Mouse (Mus musculus) adrenal gland, adult 18-20 months (tissue): ENCODE data around the gene Eif4g3. TPM values are rescaled to one million over a fixed set of nuclear protein-coding genes. Genes with fewer than 3 reads are reported as not detected.

Experiments
- DNase-seq, 2 experiments: peaks; one replicate each; pipeline ENCODE4 v3.0.0; 2021 to 2022; ENCODE audit warnings: low spot score in 2 of 2
- total RNA-seq, 2 experiments: library from RNA; stranded (reverse); gene quantifications; 1 replicate in 1 of 2; 2 replicates in 1 of 2; pipeline ENCODE4 v1.2.3; 2021

Eif4g3 gene
- total RNA-seq, 2 experiments from 2014 or later: 67.3 to 131 TPM

DNA sequence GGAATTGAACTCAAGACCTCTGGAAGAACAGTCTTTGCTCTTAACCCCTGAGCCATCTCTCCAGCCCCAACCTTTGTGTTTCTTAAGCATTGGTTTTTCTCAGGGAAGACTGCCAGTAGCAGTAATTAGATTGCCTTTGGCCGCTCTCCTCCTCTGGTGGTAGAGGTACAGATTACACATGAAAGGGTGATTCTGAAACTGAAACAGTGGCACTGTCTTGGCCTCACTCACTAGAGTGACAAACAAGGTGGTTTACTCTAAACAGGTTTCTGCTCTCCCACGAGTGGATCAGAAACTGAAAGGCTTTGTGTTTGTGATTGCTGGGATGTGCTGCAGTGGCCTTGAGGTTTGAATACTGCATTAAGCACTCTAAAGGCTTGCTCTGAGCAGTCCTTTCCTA, 96.7 kb downstream of the Eif4g3 start:
- DNase-seq: no peak

DNA sequence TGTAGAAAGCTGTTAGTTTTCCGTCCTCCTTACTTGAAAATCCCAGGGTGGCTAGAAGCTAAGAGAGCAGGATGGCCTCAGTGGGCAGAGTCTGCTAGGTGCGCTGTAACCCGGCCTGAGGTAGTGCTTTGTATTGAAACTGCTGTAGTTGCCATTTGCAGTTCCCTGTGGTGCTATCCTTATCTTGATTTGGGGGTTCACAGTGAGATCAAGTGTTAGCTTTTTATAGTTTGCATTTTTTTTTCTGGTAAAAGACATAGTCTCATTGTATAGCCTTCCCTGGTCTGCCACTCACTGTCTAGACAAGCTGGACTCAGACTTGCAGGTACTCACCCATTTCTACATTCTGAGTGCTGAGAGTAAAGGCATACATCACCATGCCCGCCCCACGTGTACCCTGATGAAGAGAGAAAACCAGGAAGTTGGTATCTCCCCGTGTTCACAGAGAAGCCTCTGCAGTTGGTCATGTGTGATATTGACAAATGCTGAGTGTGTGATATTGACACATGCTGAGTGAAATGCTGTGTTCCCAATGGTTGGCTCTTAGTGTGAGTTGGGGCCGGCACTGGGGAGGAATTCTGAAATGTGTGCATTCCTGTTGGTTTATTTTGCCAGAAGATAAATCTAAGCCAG, 98.9 kb downstream of the Eif4g3 start:
- DNase-seq: no peak

DNA sequence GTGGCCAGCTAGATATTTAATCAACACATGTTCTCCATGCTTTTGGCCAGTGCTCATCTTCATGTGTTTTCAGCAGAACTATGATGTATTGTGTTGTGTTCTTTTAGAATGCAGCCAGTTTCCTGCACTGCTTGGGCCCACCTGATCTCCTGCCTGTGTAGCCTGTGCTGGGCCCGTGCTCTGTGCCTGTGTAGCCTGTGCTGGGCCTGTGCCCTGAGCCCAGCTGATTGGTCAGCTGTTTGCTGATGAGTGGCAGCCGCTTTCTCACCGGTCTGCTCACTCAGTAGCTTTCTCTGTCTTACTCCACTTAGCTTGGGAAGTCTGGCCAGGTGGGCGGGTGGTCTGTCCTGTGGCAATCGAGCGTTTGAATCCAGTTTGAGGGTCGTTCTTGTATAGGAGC, 107.6 kb downstream of the Eif4g3 start:
- DNase-seq: no peak

DNA sequence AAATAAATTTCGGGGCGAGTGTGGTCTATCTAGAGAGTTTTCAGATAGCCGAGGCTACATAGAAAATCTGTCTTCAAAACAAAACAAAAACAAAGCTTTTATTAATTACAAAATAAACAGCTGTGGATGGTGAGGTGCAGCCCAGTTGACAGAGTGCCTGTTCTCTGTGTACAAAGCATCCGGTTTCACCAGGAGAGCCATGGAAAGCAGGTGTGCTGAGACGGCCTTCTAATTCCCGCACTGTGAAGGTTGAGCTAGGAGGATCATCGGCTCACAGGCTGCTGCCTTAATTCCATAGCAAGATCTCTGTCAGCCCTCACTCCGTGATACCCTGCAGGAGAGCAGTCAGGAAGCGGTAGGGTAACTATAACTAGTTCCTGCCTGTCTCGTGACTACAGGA, 109.0 kb downstream of the Eif4g3 start:
- DNase-seq: no peak

DNA sequence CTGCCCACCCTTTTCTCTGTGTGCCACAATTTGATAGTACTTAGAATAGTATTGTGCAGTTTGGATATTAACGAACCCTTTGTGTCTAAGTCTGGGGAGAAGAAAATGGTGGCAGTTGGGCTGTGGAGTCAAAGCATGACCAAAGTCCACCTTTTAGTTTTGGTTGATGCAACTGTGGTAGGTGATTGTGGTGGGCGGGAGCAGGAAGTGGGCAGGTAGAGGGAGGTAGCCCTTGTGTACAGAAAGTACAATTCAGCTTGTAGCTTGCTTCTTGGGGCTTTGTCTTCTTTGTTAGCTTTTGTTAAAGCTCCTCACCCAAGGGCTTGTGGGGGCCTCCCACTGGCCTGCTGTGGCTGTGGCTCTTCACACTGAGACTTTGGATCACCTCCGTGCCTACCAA, 109.6 kb downstream of the Eif4g3 start:
- DNase-seq: no peak

DNA sequence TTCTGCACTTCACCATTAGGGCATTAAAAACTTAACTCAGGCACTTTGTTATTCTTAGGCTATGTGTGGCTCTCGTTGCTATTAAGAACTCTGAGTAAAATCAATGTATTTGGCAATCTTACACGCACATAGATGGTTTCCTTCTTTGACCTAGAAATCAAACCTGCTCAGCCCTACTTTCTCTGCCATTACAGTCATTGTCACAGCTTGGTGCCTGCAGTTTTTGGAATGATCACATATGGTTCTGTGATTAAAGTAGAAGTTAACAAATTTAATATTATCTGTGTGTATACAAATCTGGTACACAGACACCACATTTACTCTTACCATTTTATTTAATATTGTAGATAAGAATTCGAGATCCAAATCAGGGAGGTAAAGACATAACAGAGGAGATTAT, 112.1 kb downstream of the Eif4g3 start:
- no peak for DNase-seq

DNA sequence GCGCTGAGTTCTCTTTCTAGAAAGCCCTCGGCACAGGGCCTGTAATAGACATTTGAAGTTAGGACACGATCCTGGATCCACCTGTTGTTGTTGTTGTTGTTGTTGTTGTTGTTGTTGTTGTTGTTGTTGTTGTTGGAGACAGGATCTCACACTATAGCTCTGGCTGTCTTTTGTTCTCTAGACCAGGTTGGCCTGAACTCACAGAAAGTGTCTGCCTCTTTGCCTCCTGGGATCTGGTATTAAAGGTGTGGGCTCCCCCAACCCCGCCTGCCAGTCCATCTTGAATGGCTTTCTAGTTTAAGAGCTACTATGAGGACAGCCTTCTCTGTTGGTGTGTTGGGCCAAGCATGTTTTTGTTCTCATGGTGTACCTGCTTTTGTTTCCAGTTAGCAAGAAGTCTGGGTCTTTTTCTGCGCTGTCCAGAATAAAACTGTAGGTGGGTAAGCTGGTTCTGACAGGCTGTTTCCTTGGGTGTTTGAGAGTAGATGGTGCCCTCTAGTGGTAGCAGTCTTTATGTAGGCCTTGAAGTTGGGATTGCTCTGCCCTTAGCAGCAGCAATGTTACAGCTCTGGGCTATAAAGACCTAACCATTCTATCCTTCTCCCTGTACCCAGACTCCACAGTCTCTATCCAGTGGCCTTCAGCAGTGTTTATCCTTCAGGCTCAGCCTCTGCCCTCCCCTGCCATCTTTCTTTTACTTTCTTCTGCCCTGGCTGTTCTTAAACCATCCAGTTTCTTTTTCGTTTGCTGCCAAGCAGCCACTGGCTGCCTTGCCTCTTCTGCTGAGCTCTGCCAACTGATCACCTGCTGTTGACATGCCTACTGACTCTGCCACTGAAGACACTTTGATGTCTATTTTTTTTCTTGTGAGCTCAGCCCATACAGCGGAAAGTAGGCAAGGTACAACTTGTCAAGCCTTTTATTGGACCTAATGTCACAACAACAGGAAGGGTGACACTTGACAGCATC, 114.9 kb downstream of the Eif4g3 start:
- peak; percentile 32 to 49 for DNase-seq

DNA sequence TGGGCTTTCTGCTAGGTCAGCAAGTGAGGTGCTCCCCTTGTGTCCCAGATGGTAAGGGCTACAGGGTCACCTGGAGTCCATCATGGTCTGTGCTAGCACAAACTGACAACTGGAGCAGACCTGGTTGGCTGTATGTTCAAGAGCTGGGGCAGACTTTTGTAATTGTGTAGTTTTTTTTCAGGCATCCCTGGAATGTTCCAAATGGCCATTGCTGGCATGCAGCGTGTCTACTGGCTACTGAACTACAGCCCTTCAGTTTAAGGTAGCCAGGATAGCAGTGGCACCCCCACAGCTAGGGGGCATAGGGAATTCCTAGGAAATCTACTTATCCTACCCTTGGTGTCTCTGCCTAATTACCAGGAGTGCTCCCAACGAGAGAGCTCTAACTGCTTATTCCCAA, 115.7 kb downstream of the Eif4g3 start:
- DNase-seq: no peak

DNA sequence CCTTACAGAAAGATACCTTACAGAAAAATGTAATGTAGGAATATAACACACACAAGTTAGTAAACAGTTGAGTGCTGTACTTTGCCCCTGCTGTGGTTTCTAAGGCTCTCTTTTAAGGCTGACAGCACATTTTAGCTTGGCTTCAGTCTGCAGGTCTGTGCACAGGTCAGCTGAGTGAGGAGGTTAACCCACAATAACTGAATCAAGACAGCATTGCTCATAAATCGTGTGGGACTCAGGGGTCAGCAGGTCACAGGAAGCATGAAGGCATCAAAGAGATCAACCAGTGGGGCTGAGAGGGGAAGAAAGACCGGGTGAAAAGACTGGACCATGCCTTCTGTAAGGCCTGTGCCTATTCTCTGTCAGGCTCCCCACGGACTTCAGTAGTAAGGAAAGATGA, 116.5 kb downstream of the Eif4g3 start:
- DNase-seq: no peak

DNA sequence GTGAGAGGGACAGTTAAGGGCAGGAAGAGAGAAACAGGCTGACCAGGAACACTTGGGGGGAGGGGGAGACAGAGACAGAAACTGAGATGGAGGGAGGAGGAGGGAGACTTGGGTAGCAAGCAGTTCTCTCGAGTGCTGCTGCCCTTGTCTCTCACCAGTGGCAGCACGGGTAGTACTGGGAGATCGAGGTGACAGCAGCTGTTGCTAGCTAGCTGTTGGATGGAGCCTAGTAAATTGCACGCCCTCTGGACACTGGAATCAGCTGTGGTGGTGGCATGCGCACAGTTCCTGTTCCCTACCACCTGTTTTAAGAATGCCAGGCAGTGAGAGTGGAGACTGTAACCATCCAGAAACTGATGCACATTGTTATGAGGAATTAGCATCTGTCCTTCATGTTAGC, 119.0 kb downstream of the Eif4g3 start:
- DNase-seq: no peak

DNA sequence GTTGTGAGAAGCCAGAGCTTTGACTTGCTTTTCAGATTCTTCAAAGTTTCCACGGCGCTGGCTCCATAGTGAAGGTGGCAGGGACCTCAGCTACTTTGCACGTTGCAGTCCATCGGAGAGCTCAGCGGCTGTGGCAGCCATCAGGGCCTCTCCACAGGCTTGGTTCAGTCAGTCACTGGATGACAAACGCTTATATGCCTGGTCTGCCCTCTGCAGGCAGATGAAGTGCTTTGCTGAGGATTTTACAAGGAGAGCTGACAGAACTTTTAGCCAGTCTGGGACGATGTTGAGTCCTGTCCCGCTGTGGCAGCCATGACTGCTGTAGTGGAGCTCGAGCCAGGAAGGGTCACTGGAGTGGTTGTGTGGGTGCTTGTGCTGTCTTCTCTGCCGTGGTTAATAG, 126.9 kb downstream of the Eif4g3 start:
- DNase-seq: no peak

DNA sequence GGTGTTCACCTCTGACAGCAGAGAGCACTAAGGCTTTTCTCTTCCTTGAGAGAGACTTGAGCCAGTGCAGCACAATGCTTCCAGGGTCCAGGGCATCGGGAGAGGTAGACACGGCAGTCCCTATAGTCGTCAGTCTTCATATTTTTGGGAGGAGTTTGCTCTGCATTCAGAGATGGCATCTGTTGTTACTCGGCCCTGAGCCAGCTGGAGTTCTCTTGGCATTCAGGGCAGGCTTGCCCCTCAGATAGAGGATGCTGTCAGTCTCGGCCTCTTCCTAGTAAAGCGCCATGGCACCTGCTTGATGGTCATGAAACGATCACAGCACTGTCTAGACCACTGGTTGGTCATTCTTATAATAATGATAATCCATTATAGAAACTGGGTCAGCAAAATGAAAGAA, 131.2 kb downstream of the Eif4g3 start:
- no peak for DNase-seq

DNA sequence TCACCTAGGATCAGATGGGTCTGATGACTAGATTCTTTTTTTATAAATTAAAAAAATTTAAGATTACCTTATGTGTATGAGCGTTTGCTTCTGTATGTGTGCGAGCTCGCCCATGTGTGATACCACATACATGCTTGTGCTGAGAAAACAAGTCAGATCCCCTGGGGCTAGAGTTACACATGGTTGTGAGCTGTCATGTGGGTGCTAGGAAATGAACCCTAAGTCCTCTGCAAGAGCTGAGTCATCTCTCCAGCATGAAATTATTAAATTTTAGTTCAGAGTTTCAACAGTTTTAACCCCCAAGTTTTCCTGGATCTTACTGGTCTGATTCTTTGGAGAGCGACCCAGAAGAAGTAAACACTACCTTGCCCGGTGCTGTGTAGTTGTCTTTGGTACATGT, 134.5 kb downstream of the Eif4g3 start:
- no peak for DNase-seq

DNA sequence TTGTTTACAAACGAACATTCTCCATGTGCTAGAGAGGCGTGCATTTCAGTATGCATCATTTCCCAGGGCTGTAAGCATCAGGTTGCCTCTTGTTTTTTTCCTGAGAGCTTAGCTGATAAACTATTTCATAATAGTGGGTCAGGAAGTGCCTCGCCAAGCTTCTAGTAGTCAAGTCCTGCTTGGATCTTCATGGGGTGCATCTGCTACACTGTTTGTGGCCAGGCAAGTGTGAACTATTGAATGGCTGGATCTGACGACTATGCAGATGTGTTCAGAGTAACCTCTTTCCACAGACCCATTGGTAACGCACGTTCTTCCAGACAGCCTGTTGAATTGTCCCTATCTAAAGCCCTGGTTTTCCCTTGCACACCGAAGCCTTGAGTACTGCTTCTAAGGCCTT, 135.0 kb downstream of the Eif4g3 start:
- no peak for DNase-seq

DNA sequence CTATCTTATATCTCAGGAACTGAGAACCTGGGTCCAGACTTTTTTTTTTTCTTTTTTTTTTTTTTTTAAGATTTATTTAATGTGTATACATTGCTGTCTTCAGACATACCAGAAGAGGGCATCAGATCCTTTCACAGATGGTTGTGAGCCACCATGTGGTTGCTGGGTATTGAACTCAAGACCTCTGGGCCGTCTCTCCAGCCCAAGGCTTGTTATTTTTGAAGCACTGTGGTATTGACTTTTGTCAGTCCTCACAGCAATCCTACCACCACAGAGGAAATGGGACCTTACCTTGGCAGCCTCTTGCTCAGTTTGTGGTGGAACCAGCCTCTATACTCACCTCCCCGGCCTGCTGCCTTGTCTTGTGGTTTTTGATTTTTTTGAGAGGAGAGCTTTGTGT, 137.3 kb downstream of the Eif4g3 start:
- no peak for DNase-seq

DNA sequence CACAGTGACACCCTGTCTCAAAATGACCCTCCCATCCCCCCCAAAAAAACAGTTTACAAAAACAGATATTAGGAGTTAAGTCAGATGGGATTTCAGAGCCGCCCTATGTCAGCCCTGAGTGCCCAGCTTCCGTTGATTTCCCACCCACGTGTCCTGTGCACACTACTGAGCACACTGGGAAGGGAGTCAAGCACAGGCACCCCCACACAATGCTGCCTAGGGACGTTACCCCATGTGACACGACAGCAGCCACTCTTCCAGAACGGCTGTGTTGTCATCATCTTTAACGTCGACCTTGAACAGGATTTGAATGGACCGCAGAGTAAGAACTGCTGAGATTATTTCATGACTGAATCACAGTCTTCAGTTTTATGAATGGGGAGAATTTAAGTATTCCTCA, 138.4 kb downstream of the Eif4g3 start:
- no peak for DNase-seq

DNA sequence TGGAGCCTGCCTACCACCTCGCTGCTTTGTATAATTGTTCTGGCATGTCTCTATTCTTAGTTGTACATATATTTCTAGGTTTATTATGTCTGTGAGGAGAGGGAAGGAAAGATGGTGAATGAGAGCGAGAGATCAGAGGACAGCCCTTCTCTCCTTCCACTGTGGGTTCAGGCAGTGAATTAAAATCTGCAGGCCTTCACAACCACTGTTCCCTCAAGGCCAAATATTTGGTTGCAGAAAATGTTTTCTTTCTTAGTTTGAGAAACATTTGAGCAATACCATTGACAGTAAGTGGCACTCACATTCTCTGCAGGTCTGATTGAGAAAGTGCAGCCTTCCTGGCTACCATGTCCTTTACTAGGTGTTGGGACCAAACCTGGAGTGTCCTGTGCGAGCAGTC, 138.9 kb downstream of the Eif4g3 start:
- no peak for DNase-seq

DNA sequence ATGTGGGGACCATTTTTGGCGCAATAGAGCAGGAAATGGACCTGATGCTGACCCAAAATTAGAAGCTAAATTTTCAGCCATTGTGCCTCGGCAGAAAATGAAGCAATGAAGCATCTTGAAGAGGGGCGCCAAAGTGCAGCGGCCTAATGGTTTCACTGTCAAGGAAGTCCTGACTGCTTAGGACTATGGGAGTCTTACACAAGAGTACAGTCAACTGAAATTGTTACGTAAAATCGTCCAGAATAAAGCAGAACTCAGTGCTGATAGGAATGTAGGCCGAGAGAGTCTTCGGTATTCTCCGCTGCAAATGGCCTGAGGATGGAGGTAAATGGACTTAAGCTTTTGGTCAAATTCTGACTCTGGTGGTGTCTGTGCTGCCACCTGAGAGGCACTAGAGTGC, 140.5 kb downstream of the Eif4g3 start:
- no peak for DNase-seq

DNA sequence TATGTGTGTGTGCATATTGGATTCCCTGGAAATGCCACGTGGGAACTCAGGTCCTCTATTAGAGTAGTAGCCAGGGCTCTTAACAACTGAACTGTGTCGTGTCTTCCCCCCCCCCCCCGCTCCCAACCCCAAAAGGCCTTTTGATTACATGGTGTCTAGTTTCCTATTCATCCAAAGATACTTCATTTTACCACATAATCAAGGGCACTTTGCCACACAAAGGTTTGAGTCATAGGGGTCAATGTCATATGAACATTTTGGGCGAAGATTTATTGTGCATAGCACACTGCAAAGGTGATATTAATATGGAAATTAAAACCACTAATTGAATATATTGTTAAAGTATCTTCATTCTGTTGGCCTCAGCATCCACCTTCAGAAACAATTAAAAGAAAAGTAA, 144.5 kb downstream of the Eif4g3 start:
- no peak for DNase-seq

DNA sequence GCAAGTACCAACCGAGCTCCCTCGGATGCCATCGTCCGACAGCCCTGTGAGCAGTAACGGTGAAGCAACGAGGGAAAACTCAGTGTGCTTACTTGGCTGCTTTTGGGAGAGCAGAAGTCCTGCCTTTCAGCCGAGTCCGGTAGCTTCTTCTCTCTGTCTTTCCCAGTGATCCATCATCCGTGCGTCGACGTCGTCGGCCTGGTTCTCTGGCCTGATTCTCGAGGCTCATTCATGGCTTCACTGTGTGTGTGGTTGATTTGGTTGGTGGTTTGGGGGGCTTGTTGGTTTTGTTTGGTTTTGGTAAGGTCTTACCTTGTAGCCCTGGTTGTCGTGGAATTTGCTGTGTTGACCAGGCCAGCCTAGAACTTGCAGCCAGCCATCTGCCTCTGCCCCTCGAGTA, 145.0 kb downstream of the Eif4g3 start:
- DNase-seq: no peak

DNA sequence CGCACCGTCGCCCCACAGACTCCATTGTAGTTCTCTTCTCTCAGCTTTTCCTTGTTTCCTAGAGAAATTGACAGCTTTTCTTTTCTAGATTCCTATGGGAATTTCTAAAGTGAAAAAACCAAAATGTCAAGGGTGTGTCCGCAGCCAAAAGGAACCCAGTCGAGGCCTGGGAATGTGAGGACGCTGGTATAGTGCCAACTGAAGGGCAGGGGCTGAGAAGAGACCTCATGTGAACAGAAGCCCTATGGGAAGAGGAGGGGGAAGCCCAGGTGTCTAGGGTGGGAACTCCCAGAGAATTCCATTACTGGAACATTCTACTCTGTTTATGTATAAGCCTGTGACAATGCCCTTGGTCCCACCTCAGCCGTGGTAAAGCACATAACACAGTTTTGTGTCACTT, 145.4 kb downstream of the Eif4g3 start:
- DNase-seq: no peak

DNA sequence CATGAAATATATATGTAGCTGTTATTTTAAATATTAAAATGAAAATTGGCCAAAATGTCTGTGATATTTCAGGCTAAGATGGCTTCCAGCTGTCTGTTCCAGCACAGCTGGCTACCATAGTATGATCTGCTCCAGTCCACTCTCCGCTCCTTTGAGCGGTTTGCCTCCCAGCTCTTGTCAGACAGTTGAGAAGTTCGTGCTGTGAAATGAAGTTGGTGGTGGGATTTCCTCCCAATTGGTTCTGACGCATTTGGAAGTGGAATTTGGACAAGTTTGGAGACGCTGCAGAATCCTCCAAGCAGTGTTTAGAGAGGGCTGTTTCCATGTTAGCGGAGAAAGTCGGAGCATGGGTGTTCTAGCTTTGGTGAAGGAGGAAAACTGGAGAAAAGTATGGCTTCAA, 148.5 kb downstream of the Eif4g3 start:
- DNase-seq: no peak

DNA sequence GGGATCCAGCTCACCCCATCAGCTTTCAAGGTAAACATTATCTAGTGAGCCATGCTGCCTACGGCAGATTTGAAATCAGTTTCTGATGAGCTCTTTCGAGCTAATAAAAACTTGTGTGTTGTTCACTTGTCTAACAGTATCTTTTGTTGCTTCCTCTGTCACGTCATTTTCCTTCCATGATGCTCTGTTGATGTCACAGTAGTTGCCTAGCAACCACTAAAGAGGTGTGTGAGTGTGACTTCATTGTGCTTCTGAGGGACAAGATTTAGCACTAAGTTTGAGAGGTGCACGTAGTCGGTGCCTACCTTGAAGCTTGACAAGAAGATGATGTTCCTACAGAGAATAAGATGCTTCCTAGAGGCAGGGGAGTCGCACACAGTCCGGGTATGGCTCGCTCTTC, 154.4 kb downstream of the Eif4g3 start:
- no peak for DNase-seq
